Mouse (Mus musculus) hindbrain, embryonic 12.5 days (tissue): ENCODE results near the gene Ankrd11. TPM values are rescaled to one million over a fixed set of nuclear protein-coding genes. Genes with fewer than 3 reads are reported as not detected.
"Not testable (repeated sequence)": the region's sequence is repeated elsewhere in the genome, so short reads cannot be mapped to it uniquely, and the experiment has no call there.

Source experiments
- ATAC-seq: fragments of 200-750 bp; cut with Nextera tagmentation; 2 replicates; pipeline ENCODE4 v1.8.0; 2017; ENCODE audit warnings: moderate TSS enrichment; ENCODE audit not compliant: low FRiP score
- H3K27ac ChIP-seq: fragments of 300-500 bp; sonication (generic); 2 replicates; pipeline ENCODE4 v1.5.1; 2016; ENCODE audit warnings: mild to moderate bottlenecking
- H3K27me3 ChIP-seq: fragments of 300-500 bp; sonication (generic); 2 replicates; pipeline ENCODE4 v1.6.1; 2016; ENCODE audit warnings: mild to moderate bottlenecking
- H3K36me3 ChIP-seq: fragments of 300-500 bp; sonication (generic); 2 replicates; pipeline ENCODE4 v1.6.1; 2016; ENCODE audit warnings: mild to moderate bottlenecking
- H3K4me1 ChIP-seq: fragments of 300-500 bp; sonication (generic); 2 replicates; pipeline ENCODE4 v1.6.1; 2016
- H3K4me2 ChIP-seq: fragments of 300-500 bp; sonication (generic); replicated peaks from 2 replicates; pipeline ENCODE4 v1.6.1; 2016; ENCODE audit warnings: mild to moderate bottlenecking
- H3K4me3 ChIP-seq: fragments of 300-500 bp; sonication (generic); 2 replicates; pipeline ENCODE4 v1.5.1; 2016; ENCODE audit warnings: mild to moderate bottlenecking
- H3K9ac ChIP-seq: fragments of 300-500 bp; sonication (generic); 2 replicates; pipeline ENCODE4 v1.6.1; 2016; ENCODE audit warnings: mild to moderate bottlenecking, moderate library complexity
- H3K9me3 ChIP-seq: fragments of 300-500 bp; sonication (generic); replicated peaks from 2 replicates; pipeline ENCODE4 v1.6.1; 2016; ENCODE audit warnings: mild to moderate bottlenecking
- WGBS: fragments of 180-500 bp; shearing (Covaris S2); methylation state at CpG from one replicate; pipeline ENCODE4 v1.1.7; 2016; 5-methylcytosine and 5-hydroxymethylcytosine counted together
- polyA plus RNA-seq: library from polyadenylated mRNA; unstranded; fragments of >200 nt; fragmentation: Nextera tagmentation; extraction: Ambion mirVana; gene quantifications from 2 replicates; pipeline ENCODE4 v1.2.1, GENCODE M21; 2016

The Ankrd11 gene
- polyA plus RNA-seq, 1 experiment from 2014 or later, result 90.1 TPM

DNA sequence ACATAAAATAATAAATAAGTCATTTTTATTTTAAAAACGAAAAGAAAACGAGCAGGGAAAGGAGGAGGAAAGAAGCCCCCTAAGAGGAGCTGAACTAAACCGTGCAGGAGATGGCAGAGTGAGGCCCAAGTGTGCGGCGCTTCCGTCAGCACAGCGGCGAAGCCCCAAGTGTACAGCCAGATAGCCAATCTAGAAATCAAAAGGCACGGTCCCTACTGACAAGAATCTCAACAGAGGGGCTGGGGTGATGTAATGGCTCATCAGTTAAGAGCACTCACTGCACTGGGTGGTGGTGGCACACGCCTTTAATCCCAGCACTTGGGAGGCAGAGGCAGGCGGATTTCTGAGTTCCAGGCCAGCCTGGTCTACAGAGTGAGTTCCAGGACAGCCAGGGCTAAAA lies 4.6 kb downstream of the Ankrd11 start:
- Histone ChIP-seq H3K4me1 (peaks cover 29% of the 10 kb centered on the region), H3K4me2 (no peak overlapping the region), H3K27ac (no peak overlapping the region), H3K4me3 (no peak overlapping the region), H3K27me3 (no peaks in the 10 kb centered on the region), H3K36me3 (no peaks in the 10 kb centered on the region), H3K9me3 (no peaks in the 10 kb centered on the region), H3K9ac (no peak overlapping the region)
- no peak for ATAC-seq
- 89% methylated on average over 11 of the region's 11 CpGs for WGBS

DNA sequence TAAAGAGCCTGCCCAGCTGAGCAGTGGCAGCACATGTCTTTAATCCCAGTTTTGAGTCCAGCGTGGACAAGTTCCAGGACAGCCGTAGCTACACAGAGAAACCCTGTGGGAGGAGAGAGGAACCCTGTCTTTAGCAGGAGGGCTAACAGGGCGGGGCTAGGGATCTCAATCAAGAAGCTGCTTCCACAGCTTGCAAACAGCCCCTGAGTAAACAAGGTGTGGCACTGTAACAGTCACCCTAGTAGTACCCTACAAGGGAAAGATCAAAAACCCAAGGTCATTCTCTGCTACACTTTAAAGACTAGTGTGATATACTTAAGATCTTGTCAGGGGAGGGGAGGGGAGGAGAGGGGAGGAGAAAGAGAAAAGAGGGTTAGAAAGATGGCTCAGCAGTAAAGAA lies 5.1 kb downstream of the Ankrd11 start:
- WGBS, result 70% methylated on average over 3 of the region's 3 CpGs
- H3K4me1 ChIP-seq, result peaks cover 29% of the 10 kb centered on the region

DNA sequence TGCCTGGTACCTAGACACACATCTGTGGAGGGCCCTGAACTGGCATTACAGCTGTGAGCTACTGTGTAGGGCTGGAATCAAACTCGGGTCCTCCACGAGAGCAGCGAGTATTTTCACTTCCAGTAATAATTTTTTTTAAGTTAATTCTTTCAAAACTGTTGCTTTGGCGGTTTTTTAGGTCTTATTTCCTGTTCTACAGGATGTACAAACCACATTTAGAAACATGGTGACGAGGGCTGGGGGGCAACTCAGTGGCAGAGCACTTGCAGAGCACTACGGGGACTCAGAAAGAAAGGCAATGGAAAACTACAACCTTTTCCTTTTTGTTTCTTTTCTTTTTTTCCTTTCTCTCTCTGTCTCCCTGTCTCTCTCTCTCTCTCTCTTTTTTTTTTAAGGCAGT lies 7.9 kb downstream of the Ankrd11 start:
- WGBS, result 88% methylated on average over 6 of the region's 6 CpGs
- no peaks in the 10 kb centered on the region for H3K9me3 ChIP-seq
- H3K4me2 ChIP-seq, result no peak overlapping the region
- peaks cover 12% of the 10 kb centered on the region for H3K4me1 ChIP-seq
- H3K27me3 ChIP-seq, result no peaks in the 10 kb centered on the region
- ATAC-seq, result no peak
- H3K36me3 ChIP-seq, result no peaks in the 10 kb centered on the region
- H3K9ac ChIP-seq, result no peak overlapping the region
- H3K27ac ChIP-seq, result no peak overlapping the region
- H3K4me3 ChIP-seq, result no peak overlapping the region

More for the DNA sequence above, 5.1 kb downstream of the Ankrd11 start:
- Histone ChIP-seq H3K36me3 (no peaks in the 10 kb centered on the region), H3K4me2 (no peak overlapping the region), H3K27me3 (no peaks in the 10 kb centered on the region), H3K27ac (no peak overlapping the region), H3K9ac (no peak overlapping the region), H3K4me3 (no peak overlapping the region), H3K9me3 (no peaks in the 10 kb centered on the region)
- ATAC-seq, result no peak

DNA sequence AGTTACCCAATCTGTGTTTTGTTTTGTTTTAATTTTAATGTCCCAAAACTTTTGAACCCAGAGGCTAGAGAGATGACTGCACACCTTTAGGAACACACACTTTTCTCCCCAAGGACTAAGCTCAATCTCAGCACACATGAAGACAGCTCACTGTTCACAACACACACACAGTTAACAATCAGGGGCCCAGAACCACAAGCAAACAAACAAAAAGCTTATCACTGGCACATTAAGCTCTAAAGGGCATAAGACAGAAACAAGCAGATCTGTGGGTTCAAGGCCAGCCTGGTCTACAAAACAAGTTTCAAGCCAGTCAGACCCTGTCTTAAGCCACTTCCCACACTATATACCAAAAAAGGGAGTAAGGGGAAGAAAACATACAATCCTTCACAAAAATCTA lies 8.6 kb downstream of the Ankrd11 start:
- no peaks in the 10 kb centered on the region for H3K9me3 ChIP-seq
- no peak overlapping the region for H3K4me2 ChIP-seq
- H3K4me3 ChIP-seq, result no peak overlapping the region
- peaks cover 7% of the 10 kb centered on the region for H3K4me1 ChIP-seq
- no peak overlapping the region for H3K27ac ChIP-seq
- no peaks in the 10 kb centered on the region for H3K27me3 ChIP-seq
- no peaks in the 10 kb centered on the region for H3K36me3 ChIP-seq
- ATAC-seq, result no peak
- H3K9ac ChIP-seq, result no peak overlapping the region

DNA sequence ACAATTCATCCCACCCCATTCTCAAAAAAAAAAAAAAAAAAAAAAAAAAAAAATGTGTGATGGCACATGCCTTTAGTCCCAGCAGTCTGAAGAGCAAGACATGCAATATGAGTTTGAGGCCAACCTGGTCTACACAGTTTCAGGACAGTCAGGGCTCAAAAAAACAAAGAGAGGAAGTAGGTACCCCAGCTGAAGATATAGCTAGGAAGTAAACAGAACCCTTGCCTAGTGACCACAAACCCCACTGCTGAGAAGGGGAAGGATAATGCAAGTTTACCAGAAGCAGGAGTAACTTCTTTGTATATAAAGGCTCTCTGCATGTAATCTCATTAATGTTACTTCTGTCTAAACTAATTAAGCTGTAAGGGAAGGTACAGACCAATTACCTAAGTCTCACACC lies 9.3 kb downstream of the Ankrd11 start:
- Histone ChIP-seq H3K27me3 (no peaks in the 10 kb centered on the region), H3K27ac (no peak overlapping the region), H3K9me3 (no peaks in the 10 kb centered on the region), H3K36me3 (no peaks in the 10 kb centered on the region), H3K4me3 (no peak overlapping the region), H3K9ac (no peak overlapping the region), H3K4me2 (no peak overlapping the region), H3K4me1 (peaks cover 7% of the 10 kb centered on the region; the same call in 1 of the 2 replicates)
- no peak for ATAC-seq

DNA sequence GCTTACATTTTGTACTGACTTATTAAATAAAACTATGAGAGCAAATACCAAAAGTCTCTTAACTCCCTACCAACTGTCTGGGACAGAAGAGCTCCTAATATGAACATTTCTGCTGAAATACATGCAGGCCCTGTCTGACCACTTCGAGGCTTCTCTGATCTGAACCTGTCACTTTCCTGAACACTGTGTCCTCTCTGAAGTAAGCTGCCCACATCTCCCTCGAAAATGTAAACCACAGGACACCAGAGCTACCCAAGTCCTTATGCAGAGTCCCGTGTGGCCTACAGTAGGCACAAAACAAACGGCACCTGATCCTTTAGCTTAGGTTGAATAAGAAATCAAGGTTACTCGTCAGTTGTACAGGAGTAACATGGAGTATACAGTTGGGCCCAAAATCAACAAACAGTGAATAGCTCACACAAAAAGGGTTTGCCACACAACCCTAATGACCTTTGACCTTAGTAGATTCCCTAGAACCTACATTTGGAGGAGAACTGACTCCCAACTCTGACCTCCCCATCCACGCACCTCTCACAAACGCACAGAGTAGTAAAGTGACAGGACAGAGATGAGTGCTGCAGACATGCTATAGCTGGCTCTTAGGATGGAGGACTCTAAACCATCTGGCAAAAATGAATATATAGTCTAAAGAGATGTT lies 10.6 kb downstream of the Ankrd11 start:
- Histone ChIP-seq H3K4me3 (no peak overlapping the region), H3K4me1 (peaks cover 7% of the 10 kb centered on the region; the same call in 1 of the 2 replicates), H3K9me3 (no peaks in the 10 kb centered on the region), H3K9ac (no peak overlapping the region), H3K27ac (no peak overlapping the region), H3K4me2 (no peak overlapping the region), H3K36me3 (no peaks in the 10 kb centered on the region), H3K27me3 (no peaks in the 10 kb centered on the region)
- ATAC-seq, result no peak
- WGBS, result 90% methylated on average over 7 of the region's 7 CpGs

DNA sequence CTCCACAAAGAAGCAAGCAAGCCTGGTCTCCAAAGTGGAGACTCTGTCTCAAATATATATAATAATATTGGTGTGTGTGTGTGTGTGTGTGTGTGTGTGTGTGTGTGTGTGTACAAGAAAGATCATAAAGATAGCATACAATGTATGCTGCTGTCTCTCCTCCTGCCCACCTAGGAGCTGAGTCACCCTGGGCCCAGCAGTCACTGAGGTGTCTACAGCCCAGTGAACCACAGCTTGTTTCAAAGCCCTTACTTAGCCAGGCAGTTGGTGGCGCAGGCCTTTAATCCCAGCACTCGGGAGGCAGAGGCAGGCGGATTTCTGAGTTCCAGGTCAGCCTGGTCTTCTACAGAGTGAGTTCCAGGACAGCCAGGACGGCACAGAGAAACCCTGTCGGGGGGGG lies 12.0 kb downstream of the Ankrd11 start:
- not testable (repeated sequence) for H3K9ac ChIP-seq, H3K36me3 ChIP-seq, ATAC-seq, H3K27ac ChIP-seq, H3K4me3 ChIP-seq, H3K4me1 ChIP-seq, H3K4me2 ChIP-seq, H3K27me3 ChIP-seq, H3K9me3 ChIP-seq
- 81% methylated on average over 5 of the region's 5 CpGs for WGBS

DNA sequence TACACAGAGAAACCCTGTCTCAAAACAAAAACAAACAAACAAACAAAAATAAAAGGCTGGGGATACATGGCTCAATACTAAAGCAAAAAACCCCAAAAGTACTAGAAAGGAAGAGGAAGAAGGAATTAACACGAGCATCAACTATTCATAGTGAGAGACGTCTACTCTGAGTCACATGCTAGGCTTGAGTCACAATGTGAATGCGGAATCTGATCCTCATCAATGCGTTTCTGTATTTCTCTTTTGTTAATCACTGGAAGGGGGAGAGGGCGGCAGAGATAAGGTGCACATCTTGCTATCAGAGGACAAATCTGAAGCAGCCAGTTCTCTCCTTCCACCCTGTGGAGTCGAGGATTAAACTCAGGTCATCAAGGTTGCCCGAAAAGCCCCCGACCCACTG lies 14.3 kb downstream of the Ankrd11 start:
- Histone ChIP-seq H3K4me1 (no peaks in the 10 kb centered on the region), H3K4me2 (no peak overlapping the region), H3K36me3 (no peaks in the 10 kb centered on the region), H3K4me3 (no peak overlapping the region), H3K9ac (no peak overlapping the region), H3K27me3 (no peaks in the 10 kb centered on the region), H3K9me3 (no peaks in the 10 kb centered on the region), H3K27ac (no peak overlapping the region)
- WGBS, result 90% methylated on average over 8 of the region's 8 CpGs
- no peak for ATAC-seq

DNA sequence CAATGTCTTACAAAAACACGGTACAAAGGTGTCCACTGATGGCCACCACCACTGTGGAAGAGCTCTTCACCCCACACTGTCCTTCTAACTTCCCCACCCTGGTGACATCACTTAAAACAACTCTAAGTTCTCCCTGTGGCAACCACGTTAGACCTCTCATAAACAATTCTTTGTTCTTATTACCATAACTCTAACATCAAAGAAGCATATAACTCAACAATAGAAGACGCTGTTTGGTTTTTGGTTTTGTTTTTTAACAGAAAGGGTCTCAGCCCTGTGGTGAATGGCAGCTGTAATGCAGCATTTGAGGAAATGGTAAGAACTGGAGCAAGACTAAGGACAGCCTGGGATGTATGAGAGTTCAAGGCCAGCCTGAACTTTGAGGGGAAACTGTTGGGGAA lies 16.1 kb downstream of the Ankrd11 start:
- Histone ChIP-seq H3K4me1 (peaks cover under 1% of the 10 kb centered on the region; the same call in 1 of the 2 replicates), H3K4me2 (no peak overlapping the region), H3K4me3 (no peak overlapping the region), H3K27me3 (no peaks in the 10 kb centered on the region), H3K9me3 (no peaks in the 10 kb centered on the region), H3K27ac (no peak overlapping the region), H3K36me3 (no peaks in the 10 kb centered on the region), H3K9ac (no peak overlapping the region)
- ATAC-seq, result no peak
- WGBS, result 88% methylated on average over 3 of the region's 3 CpGs

DNA sequence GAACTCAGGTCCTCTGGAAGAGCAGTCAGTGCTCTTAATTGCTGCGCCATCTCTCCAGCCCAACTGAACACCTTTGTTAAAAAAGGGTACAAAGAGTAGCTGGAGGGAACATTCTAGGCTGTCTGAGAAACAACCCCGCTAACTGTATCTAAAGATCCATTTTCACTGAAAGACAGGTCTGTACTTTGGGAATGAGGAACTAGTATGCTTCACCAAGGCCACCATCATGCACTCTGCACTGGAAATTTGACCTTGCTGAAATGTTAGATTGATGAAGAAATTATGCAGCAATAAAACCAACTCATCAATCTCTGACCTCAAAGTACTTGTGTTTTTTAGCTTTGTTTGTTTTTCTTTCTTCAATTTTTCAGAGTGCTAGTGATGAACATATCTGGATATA lies 17.9 kb downstream of the Ankrd11 start:
- Histone ChIP-seq H3K27ac (no peak overlapping the region), H3K36me3 (no peaks in the 10 kb centered on the region), H3K9ac (no peak overlapping the region), H3K4me3 (no peak overlapping the region), H3K4me2 (no peak overlapping the region), H3K27me3 (no peaks in the 10 kb centered on the region), H3K9me3 (no peaks in the 10 kb centered on the region), H3K4me1 (peaks cover 3% of the 10 kb centered on the region; the same call in 1 of the 2 replicates)
- ATAC-seq, result no peak
- 94% methylated on average over 2 of the region's 2 CpGs for WGBS

DNA sequence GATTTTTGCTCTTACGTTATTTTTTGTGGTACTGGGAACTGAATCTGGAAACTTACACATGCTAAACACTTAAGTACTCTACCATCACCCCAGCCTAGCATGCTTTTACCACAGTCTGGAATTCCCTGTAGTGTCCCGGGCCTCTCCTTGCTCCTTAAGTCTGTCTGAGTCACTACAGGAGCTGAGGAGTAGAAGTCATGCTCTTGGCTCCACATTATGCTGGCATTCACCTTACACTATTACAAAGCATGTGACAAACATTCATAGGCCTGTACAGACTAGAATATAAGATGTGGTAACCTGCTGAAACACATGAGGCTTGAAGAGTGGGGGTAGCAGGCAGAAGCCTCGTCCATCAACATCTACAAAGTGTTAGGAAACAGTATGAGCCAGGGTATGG lies 19.4 kb downstream of the Ankrd11 start:
- no peaks in the 10 kb centered on the region for H3K36me3 ChIP-seq
- H3K27me3 ChIP-seq, result no peaks in the 10 kb centered on the region
- no peak for ATAC-seq
- no peaks in the 10 kb centered on the region for H3K9me3 ChIP-seq
- H3K4me1 ChIP-seq, result peaks cover 13% of the 10 kb centered on the region
- H3K9ac ChIP-seq, result no peak overlapping the region
- H3K4me2 ChIP-seq, result no peak overlapping the region
- no peak overlapping the region for H3K4me3 ChIP-seq
- 87% methylated on average over 3 of the region's 3 CpGs for WGBS
- no peak overlapping the region for H3K27ac ChIP-seq

DNA sequence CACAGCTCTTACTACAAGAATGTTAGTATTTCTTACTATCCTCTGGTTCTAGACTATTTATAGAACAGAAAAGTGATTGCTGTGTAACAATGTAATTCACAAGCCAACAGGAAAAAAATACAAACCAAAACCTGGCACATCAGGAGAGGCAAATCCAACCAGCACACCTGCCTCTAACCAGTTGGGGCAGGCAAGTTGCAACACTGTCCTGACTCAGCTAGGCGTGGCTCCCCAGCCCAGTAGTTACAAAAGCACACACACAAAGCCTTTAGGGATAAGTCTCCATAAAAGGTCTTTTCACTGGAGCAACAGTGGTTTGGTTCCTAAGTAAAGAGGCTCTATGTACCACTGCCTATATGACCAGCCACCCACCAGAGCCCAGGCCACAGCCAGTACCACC lies 20.8 kb downstream of the Ankrd11 start:
- WGBS, result 64% methylated on average over 1 of the region's 1 CpGs
- Histone ChIP-seq H3K4me3 (no peak overlapping the region), H3K36me3 (no peaks in the 10 kb centered on the region; the same call in 1 of the 2 replicates), H3K27me3 (no peaks in the 10 kb centered on the region), H3K27ac (no peak overlapping the region), H3K4me2 (no peak overlapping the region), H3K4me1 (peaks cover 13% of the 10 kb centered on the region), H3K9ac (no peak overlapping the region), H3K9me3 (no peaks in the 10 kb centered on the region)
- no peak for ATAC-seq

DNA sequence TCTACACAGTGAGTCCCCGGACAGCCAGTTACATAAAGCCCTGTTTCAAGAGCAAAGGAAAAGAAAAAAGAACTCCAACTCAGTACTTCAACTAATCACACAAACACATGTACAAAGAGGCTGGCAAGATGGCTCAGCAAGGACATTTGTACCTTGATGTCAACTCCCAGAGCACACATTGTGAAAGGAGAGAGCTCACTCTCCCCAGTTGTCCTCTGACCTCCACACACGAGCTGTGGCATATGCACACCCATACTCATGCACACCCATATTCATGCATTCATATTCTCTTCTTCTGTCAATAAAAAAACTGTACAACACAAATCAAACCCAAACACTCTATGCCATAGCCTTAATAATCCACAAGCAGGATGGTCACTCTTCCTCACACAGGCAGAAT lies 21.2 kb downstream of the Ankrd11 start:
- no peaks in the 10 kb centered on the region for H3K27me3 ChIP-seq
- H3K27ac ChIP-seq, result no peak overlapping the region
- WGBS, result 86% methylated on average over 2 of the region's 2 CpGs
- H3K4me3 ChIP-seq, result no peak overlapping the region
- H3K9ac ChIP-seq, result no peak overlapping the region
- H3K36me3 ChIP-seq, result no peaks in the 10 kb centered on the region; the same call in 1 of the 2 replicates
- H3K4me2 ChIP-seq, result no peak overlapping the region
- no peaks in the 10 kb centered on the region for H3K9me3 ChIP-seq
- H3K4me1 ChIP-seq, result peaks cover 13% of the 10 kb centered on the region
- ATAC-seq, result no peak
